Mouse (Mus musculus): ENCODE results near the gene Chit1. TPM values are rescaled to one million over a fixed set of nuclear protein-coding genes. Genes with fewer than 3 reads are reported as not detected.

Chit1 gene
- polyA plus RNA-seq (2012): 1.1 and 2.5 TPM in 2 replicates

GRCm38 (mm10) chr1:134110979-134111378, at the start of gene Chit1:
Chit1 (plus strand) TSS chr1:134111242.

GRCm38 (mm10) chr1:134078802-134079476, 32.1 kb upstream of the Chit1 start, which contains the start of gene Btg2:
Btg2 (minus strand) TSS chr1:134079120.

GRCm38 (mm10) chr1:134182025-134182424, 71.0 kb downstream of the Chit1 start, which contains the start of gene Chil1:
Chil1 (plus strand) TSS chr1:134182176.

GRCm38 (mm10) chr1:134193126-134193525, 82.1 kb downstream of the Chit1 start, which contains the start of gene Mybph:
Mybph (plus strand) TSS chr1:134193448.

Other genes with a start within 250 kb of the Chit1 start
- gene Optc, start 203.2 kb upstream of the Chit1 start, polyA plus RNA-seq (2012): not detected in 2 replicates
- 0.03 and 0.05 TPM in 2 replicates for gene Prelp, start 189.8 kb upstream of the Chit1 start, polyA plus RNA-seq (2012)
- gene Fmod, start 74.0 kb upstream of the Chit1 start, polyA plus RNA-seq (2012): not detected in 2 replicates
- 38.7 and 90.9 TPM in 2 replicates for gene Btg2, start 32.1 kb upstream of the Chit1 start, polyA plus RNA-seq (2012)
- gene Chil1, start 70.9 kb downstream of the Chit1 start, polyA plus RNA-seq (2012): 2.9 and 3.1 TPM in 2 replicates
- 0.05 TPM in 1 of 2 replicates, not detected in the other for gene Mybph, start 82.2 kb downstream of the Chit1 start, polyA plus RNA-seq (2012)
- gene Adora1, start 124.2 kb downstream of the Chit1 start, polyA plus RNA-seq (2012): not detected in 2 replicates
- not detected in 2 replicates for gene Myog, start 178.7 kb downstream of the Chit1 start, polyA plus RNA-seq (2012)
- gene Ppfia4, start 221.7 kb downstream of the Chit1 start, polyA plus RNA-seq (2012): 18.2 and 21.7 TPM in 2 replicates